Mouse (Mus musculus): Measurements from ENCODE around the gene Rtn3. TPM values are rescaled to one million over a fixed set of nuclear protein-coding genes. Genes with fewer than 3 reads are reported as not detected.
A peak's percentile ranks its signal among the peaks of the same experiment; 100 is the strongest.
"Not testable (repeated sequence)": the region's sequence is repeated elsewhere in the genome, so short reads cannot be mapped to it uniquely, and the experiment has no call there.

The Rtn3 gene
- polyA plus RNA-seq, 1 experiment from 2014 or later = 103 TPM

DNA sequence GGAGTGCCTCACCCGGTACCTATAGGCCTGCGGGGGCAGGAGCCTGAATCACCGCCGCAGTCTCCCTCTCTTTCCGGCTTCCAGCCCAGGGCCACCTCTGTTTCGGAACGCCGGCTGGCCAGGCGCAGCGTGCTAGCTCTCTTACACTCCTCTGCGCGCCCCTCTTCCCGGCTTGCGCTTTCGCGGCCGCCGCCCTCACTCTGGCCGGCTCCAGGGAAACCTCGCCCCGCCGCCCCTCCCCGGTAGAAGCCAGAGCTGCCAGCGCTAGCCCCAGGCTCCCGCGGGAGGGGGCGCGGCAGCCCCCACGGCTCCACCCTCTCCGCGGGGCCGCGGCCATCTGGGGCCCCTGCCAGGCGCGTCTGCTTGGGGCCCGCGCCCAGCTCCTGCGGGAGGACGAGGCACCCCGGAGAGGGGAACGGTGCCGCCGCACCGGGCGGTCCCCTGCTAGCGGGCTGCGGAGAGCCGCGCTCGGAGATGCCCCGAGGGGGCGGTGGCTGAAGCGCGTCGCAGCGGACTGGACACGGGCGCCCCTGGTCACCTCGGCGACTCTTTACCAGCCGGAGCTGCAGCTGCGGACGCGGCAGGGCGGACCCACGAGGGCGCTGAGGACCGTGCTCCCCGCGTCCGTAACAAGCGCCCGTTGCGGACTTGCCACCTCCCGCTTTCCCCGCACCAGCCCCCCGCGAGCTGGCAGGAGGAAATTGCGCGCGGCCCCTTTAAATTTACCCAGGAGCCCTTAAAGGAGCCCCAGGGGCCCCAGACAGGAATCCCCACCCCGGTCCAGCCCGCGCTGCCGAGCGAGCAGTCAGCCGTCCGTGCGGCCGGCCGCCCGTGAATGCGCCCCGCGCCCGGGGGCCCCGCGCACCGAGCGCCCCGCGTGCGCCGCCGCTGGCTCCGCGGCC is 66.0 kb downstream of the Rtn3 start, which contains the start of gene 2700081O15Rik:
Gene 2700081O15Rik (plus strand): TSS at position 792 of the 902 bp plus-strand sequence.
- 0 out of 2 replicates have a peak, but pooled peaks cover 6% of the 10 kb centered on the region for H3K27me3 ChIP-seq (ENCODE audit: low read depth, poor library complexity, severe bottlenecking)
- WGBS = under 1% methylated on average over 97 of the region's 107 CpGs
- peak; percentile 85 for DNase-seq (ENCODE audit: low spot score)
- no peaks in the 10 kb centered on the region for H3K9me3 ChIP-seq (replicated peaks)
- peaks cover 49% of the 10 kb centered on the region for H3K4me1 ChIP-seq
- peak within 1 kb of the TSS; percentile 99 for H3K27ac ChIP-seq
- peak within 1 kb of the TSS; percentile 93 for H3K4me3 ChIP-seq
- H3K36me3 ChIP-seq = peaks cover 29% of the 10 kb centered on the region

DNA sequence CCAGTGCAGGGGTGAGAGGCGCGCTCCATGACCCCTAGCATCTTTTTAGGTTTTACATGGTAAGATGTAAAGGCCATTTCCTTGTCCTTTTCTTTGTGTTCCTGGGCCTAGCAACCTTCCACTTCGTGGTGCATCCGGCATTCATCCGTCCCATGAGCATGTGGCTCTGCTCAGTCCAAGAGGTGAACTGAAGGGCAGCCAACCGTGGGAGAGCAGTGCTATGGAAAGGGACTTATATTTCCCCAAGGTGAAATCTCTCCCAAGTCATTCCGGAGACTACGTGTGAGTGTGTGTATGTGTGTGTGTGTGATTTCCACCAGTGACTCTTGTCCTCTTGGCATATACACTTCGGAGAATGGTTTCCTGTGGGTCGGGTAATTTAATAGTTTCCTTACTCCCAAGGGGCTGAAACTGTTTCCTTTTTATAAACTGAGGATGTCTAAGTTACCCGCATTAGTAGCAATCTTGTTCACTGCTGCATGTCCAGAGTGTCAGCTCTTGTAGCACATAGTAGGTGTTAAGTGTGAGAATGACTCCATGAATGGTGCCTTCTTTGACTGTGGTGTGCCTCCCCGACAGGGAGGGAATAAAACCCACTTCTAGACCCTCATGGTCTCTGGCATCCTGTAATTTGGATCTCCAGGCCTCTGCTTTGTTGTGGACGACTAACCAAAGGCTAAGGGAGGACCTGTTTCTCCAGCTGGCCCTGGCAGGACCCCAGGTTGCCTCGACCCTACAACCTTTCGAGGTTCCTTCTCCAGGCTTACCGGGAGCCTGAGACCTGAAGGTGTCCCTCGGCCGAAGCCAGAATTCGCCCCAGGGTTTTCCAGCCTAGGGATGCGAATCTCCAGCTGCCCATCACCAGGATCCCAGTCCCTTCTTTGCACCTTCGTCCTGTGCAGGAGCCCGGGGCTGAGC is 66.9 kb downstream of the Rtn3 start:
- no peak for DNase-seq (ENCODE audit: low spot score)
- 37% methylated on average over 22 of the region's 22 CpGs for WGBS
- H3K4me1 ChIP-seq = peaks cover 40% of the 10 kb centered on the region
- H3K9me3 ChIP-seq (replicated peaks) = no peaks in the 10 kb centered on the region
- 0 out of 2 replicates have a peak, but pooled peaks cover 1% of the 10 kb centered on the region for H3K27me3 ChIP-seq (ENCODE audit: low read depth, poor library complexity, severe bottlenecking)
- peaks cover 20% of the 10 kb centered on the region for H3K36me3 ChIP-seq
- H3K4me3 ChIP-seq = peak overlapping the region; percentile 93
- peak overlapping the region; percentile 99 for H3K27ac ChIP-seq

DNA sequence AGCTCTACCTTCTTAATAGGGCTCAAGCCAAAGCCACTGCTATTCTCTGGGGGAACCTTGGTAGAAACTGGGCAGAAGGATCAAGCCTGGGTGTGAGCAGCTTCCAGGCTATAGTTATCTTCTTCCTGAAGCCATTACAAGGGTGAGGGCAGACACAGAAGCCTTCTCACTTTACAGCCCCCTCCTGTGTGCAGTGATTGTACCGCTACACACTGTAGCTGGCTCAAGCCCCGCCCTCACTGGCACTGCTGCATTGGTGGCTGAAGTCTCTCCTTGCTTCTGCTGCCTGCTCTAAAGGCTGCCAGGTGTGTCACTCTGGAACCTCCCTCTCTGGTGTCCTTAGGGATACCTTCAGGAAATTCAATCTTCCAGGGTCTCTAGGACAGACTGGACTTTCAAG is 70.7 kb downstream of the Rtn3 start:
- H3K9me3 ChIP-seq (replicated peaks) = no peaks in the 10 kb centered on the region
- H3K27ac ChIP-seq = no peak overlapping the region
- peaks cover 4% of the 10 kb centered on the region; the same call in 1 of the 2 replicates for H3K36me3 ChIP-seq
- peaks cover 15% of the 10 kb centered on the region for H3K4me1 ChIP-seq
- no peaks in the 10 kb centered on the region for H3K27me3 ChIP-seq (ENCODE audit: low read depth, poor library complexity, severe bottlenecking)
- H3K4me3 ChIP-seq = no peak overlapping the region
- 59% methylated on average over 2 of the region's 2 CpGs for WGBS
- no peak for DNase-seq (ENCODE audit: low spot score)

DNA sequence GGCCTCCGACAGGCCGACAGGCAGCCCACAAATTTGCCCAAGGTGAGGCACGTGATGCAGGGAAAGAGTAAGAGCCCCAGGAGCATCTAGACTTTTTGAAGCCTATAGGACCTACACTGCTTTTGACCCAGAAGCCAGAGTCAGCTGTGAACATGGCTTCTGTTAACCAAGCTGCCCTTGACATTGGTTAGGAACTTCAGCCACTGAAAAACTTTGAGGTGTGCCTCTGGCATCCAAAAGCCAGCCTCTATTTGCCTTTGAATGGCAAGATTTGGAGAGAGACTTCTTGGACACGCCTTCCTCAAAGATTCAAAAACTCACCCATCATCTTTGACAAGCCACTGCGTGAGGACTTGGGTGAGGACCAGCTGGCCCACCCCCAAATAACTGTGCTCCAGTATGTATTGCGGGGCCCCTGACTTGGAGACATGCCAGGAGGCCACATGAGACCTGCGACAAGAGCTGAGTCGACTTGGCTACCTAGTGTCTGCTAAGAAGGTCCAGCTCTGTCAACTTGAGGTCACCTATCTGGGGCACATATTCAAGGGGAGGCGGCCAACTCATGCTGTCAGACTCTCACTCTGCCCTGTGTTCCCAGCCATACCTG is 78.4 kb downstream of the Rtn3 start:
- DNase-seq (ENCODE audit: low spot score) = no peak
- Histone ChIP-seq H3K9me3 (replicated peaks) (no peaks in the 10 kb centered on the region), H3K4me3 (no peak overlapping the region), H3K4me1 (no peaks in the 10 kb centered on the region), H3K27me3 (ENCODE audit: low read depth, poor library complexity, severe bottlenecking) (peaks cover 10% of the 10 kb centered on the region), H3K27ac (no peak overlapping the region), H3K36me3 (no peaks in the 10 kb centered on the region)
- 88% methylated on average over 9 of the region's 9 CpGs for WGBS

DNA sequence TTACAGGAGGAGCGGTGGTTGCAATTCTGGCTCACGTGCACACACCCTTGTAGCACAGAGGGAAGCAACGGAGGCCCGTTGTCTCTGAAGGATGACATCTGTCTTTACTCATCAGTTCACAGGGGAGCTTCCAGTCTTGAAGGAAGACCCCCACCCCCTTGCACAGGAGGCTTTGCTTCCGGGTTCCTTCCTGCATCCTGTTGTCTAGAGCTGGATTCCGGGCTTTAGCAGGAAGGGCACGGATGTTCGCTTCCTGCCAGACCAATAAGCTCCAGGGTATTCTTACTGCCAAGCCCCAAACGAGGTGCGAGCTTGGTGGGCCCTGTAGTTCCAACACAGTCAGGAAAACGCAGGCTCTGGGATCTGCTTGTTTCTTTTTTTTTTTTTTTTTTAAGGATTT is 82.4 kb downstream of the Rtn3 start:
- WGBS = 79% methylated on average over 11 of the region's 11 CpGs
- no peak overlapping the region for H3K27ac ChIP-seq
- no peak overlapping the region for H3K4me3 ChIP-seq
- no peak for DNase-seq (ENCODE audit: low spot score)
- no peaks in the 10 kb centered on the region for H3K9me3 ChIP-seq (replicated peaks)
- no peaks in the 10 kb centered on the region for H3K4me1 ChIP-seq
- no peaks in the 10 kb centered on the region for H3K36me3 ChIP-seq
- peaks cover 20% of the 10 kb centered on the region for H3K27me3 ChIP-seq (ENCODE audit: low read depth, poor library complexity, severe bottlenecking)

DNA sequence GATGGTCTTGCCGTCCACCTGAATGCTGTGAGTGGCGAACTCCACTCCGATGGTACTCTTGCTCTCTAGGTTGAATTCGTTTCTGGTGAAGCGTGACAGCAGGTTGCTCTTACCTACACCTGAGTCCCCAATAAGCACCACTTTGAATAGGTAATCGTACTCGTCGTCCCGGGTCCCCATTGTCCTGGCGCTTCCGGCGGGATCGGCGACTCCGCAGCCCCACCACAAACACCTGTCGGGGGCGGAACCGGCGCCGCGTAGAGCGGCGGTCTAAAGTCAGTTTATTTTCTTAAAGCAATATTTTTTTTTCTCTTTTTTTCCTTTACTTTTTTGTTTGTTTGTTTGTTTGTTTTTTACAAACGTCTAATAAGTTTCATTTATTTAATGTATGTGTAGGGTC is 84.2 kb downstream of the Rtn3 start:
- DNase-seq (ENCODE audit: low spot score); H3K27ac ChIP-seq; H3K36me3 ChIP-seq; H3K4me3 ChIP-seq; H3K9me3 ChIP-seq (replicated peaks); H3K4me1 ChIP-seq: not testable (repeated sequence)
- 36% methylated on average over 24 of the region's 24 CpGs for WGBS
- H3K27me3 ChIP-seq (ENCODE audit: low read depth, poor library complexity, severe bottlenecking) = peaks cover 20% of the 10 kb centered on the region

DNA sequence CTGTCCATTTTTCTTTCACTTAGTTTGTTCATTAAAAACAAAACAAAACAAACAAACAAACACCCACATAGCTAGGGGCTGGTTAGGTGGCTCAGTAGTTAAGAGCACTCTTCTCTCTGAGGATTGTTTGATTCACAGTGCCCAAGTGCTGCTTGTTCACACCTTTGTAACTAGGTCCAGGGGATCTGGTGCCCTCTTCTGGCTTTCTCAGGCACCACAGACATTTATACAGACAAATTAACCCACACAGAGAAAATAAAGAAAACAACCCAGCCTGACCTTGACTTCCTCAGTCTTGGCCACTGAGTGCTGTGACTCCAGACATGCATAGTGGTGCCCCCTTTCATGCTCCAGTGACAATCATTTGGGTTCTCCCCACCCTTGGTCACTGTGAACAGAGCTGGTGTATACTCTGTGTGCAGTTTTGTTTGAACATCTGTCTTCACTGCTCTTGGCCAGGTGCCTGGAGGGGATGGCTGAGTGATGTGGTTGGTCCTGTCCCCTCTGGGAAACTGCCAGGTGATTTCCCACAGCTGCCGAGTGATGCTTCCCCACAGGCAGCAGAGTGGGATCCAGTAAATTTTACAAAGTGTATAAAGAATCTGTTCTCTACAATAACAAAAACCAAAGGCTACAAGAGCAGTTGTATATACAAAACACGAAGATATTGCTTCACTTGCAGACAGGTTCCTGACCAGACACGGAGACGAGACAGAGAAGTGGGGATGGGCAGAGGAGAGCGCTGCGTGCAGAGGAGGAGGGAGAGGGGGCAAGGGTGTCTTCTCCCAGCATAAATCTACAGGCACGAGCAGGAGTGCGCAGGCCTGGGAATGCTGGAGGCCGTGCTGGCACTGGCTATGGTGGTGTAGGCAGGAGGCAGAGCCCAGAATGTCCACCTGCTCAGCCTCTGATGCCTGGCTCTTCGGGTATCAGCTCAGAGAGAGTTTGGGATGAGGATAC is 85.9 kb downstream of the Rtn3 start:
- WGBS = 79% methylated on average over 10 of the region's 10 CpGs
- peaks cover 20% of the 10 kb centered on the region for H3K27me3 ChIP-seq (ENCODE audit: low read depth, poor library complexity, severe bottlenecking)
- not testable (repeated sequence) for H3K27ac ChIP-seq; H3K9me3 ChIP-seq (replicated peaks); DNase-seq (ENCODE audit: low spot score); H3K4me1 ChIP-seq; H3K4me3 ChIP-seq; H3K36me3 ChIP-seq

DNA sequence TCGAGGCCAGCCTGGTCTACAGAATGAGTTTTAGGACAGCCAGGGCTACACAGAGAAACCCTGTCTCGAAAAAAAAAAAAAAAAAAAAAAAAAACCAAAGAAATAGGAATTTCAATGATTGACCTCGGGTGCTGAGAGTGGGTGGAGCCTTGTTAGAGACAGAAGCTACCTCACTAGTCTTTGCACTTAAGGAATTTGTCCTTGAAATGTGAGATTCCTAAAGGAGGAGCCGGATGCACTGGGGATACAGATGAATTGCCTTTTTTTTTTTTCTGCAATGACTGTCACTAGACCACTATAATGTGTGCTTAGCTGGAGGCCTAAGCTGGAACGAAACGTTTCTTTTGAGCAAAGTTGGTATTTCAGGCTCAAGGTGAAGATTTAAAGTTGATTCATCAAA is 94.6 kb downstream of the Rtn3 start:
- 83% methylated on average over 6 of the region's 6 CpGs for WGBS
- no peaks in the 10 kb centered on the region for H3K27me3 ChIP-seq (ENCODE audit: low read depth, poor library complexity, severe bottlenecking)

DNA sequence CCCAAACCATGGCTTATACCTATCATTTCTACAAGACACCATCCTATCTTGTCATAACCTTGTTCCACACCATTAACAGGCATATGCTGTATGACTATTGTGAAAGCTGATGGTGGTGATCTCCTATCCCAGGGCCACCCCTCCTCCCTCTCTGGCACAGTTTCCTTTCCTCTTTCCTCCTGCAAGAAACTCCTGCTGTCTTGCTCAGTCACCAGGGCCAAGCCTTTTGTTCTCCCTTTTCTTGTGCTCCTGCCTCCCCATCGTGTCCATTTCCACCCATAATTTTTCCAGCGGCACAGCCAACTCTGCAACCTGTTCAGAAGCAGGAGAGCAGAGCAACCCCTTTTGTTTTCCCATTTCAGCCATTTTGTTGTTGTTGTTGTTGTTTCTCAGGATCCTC is 97.0 kb downstream of the Rtn3 start:
- no peaks in the 10 kb centered on the region for H3K27me3 ChIP-seq (ENCODE audit: low read depth, poor library complexity, severe bottlenecking)
- WGBS = 84% methylated on average over 2 of the region's 2 CpGs
- no peak for DNase-seq (ENCODE audit: low spot score)
- peaks cover 21% of the 10 kb centered on the region for H3K4me1 ChIP-seq
- H3K27ac ChIP-seq = no peak overlapping the region
- peaks cover 4% of the 10 kb centered on the region; the same call in 1 of the 2 replicates for H3K36me3 ChIP-seq
- H3K4me3 ChIP-seq = no peak overlapping the region
- H3K9me3 ChIP-seq (replicated peaks) = no peaks in the 10 kb centered on the region

More for the DNA sequence above, 94.6 kb downstream of the Rtn3 start:
- peaks cover 5% of the 10 kb centered on the region for H3K4me1 ChIP-seq
- no peaks in the 10 kb centered on the region for H3K9me3 ChIP-seq (replicated peaks)
- DNase-seq (ENCODE audit: low spot score) = no peak
- no peak overlapping the region for H3K27ac ChIP-seq
- H3K4me3 ChIP-seq = no peak overlapping the region
- H3K36me3 ChIP-seq = peaks cover 4% of the 10 kb centered on the region; the same call in 1 of the 2 replicates

GRCm38 (mm10) chr19:7382903-7383865 is 99.9 kb downstream of the Rtn3 start, which contains the start of gene Spindoc:
Spindoc (minus strand) TSS chr19:7382994.
- H3K36me3 ChIP-seq = peaks cover 26% of the 10 kb centered on the region
- WGBS = 4% methylated on average over 51 of the region's 52 CpGs
- no peaks in the 10 kb centered on the region for H3K9me3 ChIP-seq (replicated peaks)
- H3K4me1 ChIP-seq = peaks cover 28% of the 10 kb centered on the region
- no peaks in the 10 kb centered on the region for H3K27me3 ChIP-seq (ENCODE audit: low read depth, poor library complexity, severe bottlenecking)
- DNase-seq (ENCODE audit: low spot score) = peak; percentile 99
- peak within 1 kb of the TSS; percentile 71 for H3K4me3 ChIP-seq
- peak within 1 kb of the TSS; percentile 98 for H3K27ac ChIP-seq

Data from limb, embryonic 10.5 days (tissue).